Mouse (Mus musculus): Measurements from ENCODE around the gene Gm42906.

GRCm38 (mm10) chr5:151410006-151410405 is 18.0 kb downstream of the Gm42906 start:
- TF ChIP-seq POLR2A (IDR thresholded peaks at IDR 0.05; ENCODE audit: low read depth, low read length) = no peak
- no peak for TF ChIP-seq CTCF (conservative IDR thresholded peaks at IDR 0.05; ENCODE audit: insufficient read depth, insufficient read length, low read depth, low read length)
